Mouse (Mus musculus): ENCODE measurements at regions not wholly inside any gene's neighbourhood (a gene's known extent, or its start where the extent isn't known, plus 50 kb on each side); places are given as distances from the start of the nearest gene placed in this dataset.

- TF ChIP-seq CTCF (IDR thresholded peaks at IDR 0.05; ENCODE audit: low read depth) = no peak
- TF ChIP-seq EP300 (optimal IDR thresholded peaks at IDR 0.05) = no peak
Observed at GRCm38 (mm10) chr3:139933039-139933438, 727.5 kb downstream of the Stpg2 start.
